Mouse (Mus musculus): ENCODE results near the gene Agtpbp1. TPM values are rescaled to one million over a fixed set of nuclear protein-coding genes. Genes with fewer than 3 reads are reported as not detected.

Agtpbp1 gene
- total RNA-seq, 4 experiments from 2014 or later = 331 to 365 (median 343) TPM

- no peak for DNase-seq (ENCODE audit: low spot score in 2 of 2)
Observed at GRCm38 (mm10) chr13:59434554-59434953, 150.5 kb downstream of the Agtpbp1 start.

GRCm38 (mm10) chr13:59431124-59431864 lies 153.7 kb downstream of the Agtpbp1 start:
- peak; percentile 40 to 55 for DNase-seq (ENCODE audit: low spot score in 2 of 2)

GRCm38 (mm10) chr13:59429369-59429768 lies 155.7 kb downstream of the Agtpbp1 start:
- no peak for DNase-seq (ENCODE audit: low spot score in 2 of 2)

GRCm38 (mm10) chr13:59423871-59424270 lies 161.2 kb downstream of the Agtpbp1 start:
- no peak for DNase-seq (ENCODE audit: low spot score in 2 of 2)

- no peak for DNase-seq (ENCODE audit: low spot score in 2 of 2)
Observed at GRCm38 (mm10) chr13:59416530-59417230, 168.3 kb downstream of the Agtpbp1 start.

GRCm38 (mm10) chr13:59413885-59414284 lies 171.1 kb downstream of the Agtpbp1 start:
- DNase-seq (ENCODE audit: low spot score in 2 of 2) = no peak

GRCm38 (mm10) chr13:59412672-59413071 lies 172.4 kb downstream of the Agtpbp1 start:
- no peak for DNase-seq (ENCODE audit: low spot score in 2 of 2)

- no peak for DNase-seq (ENCODE audit: low spot score in 2 of 2)
Observed at GRCm38 (mm10) chr13:59407182-59407581, 177.8 kb downstream of the Agtpbp1 start.

GRCm38 (mm10) chr13:59402026-59402775 lies 182.8 kb downstream of the Agtpbp1 start:
- DNase-seq (ENCODE audit: low spot score in 2 of 2) = peak; percentile 75 to 83

- peak in 1 of 2 experiments; percentile 49 for DNase-seq (ENCODE audit: low spot score in 2 of 2)
Observed at GRCm38 (mm10) chr13:59397571-59397970, 187.5 kb downstream of the Agtpbp1 start.

Other genes with a start within 250 kb of the Agtpbp1 start
- 100 to 1,000 TPM in 3 of 4 experiments, 10 to 100 TPM in 1; 99.8 to 121 (median 105) TPM for gene Naa35, start within 50 bp of the Agtpbp1 start, total RNA-seq (2022)
- gene Golm1, start 90.6 kb upstream of the Agtpbp1 start, total RNA-seq (2022) = 10 to 100 TPM; 63.1 to 72.1 (median 63.7) TPM
- not detected for gene 4921517D22Rik, start 108.9 kb upstream of the Agtpbp1 start, total RNA-seq (2022)
- gene Spata31d1a, start 125.1 kb upstream of the Agtpbp1 start, total RNA-seq (2022) = under 1 TPM; 0.18 to 0.47 (median 0.22) TPM
- under 1 TPM in 2 of 4 experiments, not detected in 2; 0.09 to 0.18 TPM for gene Spata31d1b, start 127.1 kb upstream of the Agtpbp1 start, total RNA-seq (2022)
- gene Spata31d1d, start 146.5 kb upstream of the Agtpbp1 start, total RNA-seq (2022) = not detected
- gene 1700014D04Rik, start 161.5 kb upstream of the Agtpbp1 start, total RNA-seq (2022) = under 1 TPM; 0.31 to 0.79 (median 0.36) TPM
- 100 to 1,000 TPM; 127 to 147 (median 136) TPM for gene Isca1, start 184.6 kb upstream of the Agtpbp1 start, total RNA-seq (2022)
- not detected for gene Gm49354, start 197.0 kb upstream of the Agtpbp1 start, total RNA-seq (2022)
- gene Tut7, start 237.9 kb upstream of the Agtpbp1 start, total RNA-seq (2022) = 10 to 100 TPM; 61.3 to 71.4 (median 63.6) TPM

Data from layer of hippocampus, adult 8-10 months (tissue).